Mouse (Mus musculus) MEL (cell line): ENCODE results near the gene Aip. TPM values are rescaled to one million over a fixed set of nuclear protein-coding genes. Genes with fewer than 3 reads are reported as not detected.

ENCODE experiments used
- DNase-seq: peaks from one replicate; pipeline ENCODE4 v3.0.0; 2011; ENCODE audit warnings: low read depth, low spot score
- H3K27ac ChIP-seq: 2 replicates; pipeline ENCODE4 v1.5.1; 2012; ENCODE audit warnings: low read depth, mild to moderate bottlenecking, control low read depth, low read length, moderate library complexity; ENCODE audit not compliant: control insufficient read depth
- H3K27me3 ChIP-seq, 2 experiments: fragments of 150-350 bp in 1 of 2; sonication (generic) in 1 of 2; 2 replicates each; pipeline ENCODE4 v1.6.1; 2012; ENCODE audit warnings: low read length in 2 of 2, mild to moderate bottlenecking in 2 of 2, improper control_type of control experiment in 1 of 2, moderate library complexity in 1 of 2; ENCODE audit not compliant: insufficient read depth in 2 of 2, control insufficient read depth in 1 of 2
- H3K36me3 ChIP-seq, 2 experiments: 2 replicates each; pipeline ENCODE4 v1.6.1; 2012 to 2014; ENCODE audit warnings: low read length in 2 of 2, improper control_type of control experiment in 1 of 2, inconsistent platforms in 1 of 2, mild to moderate bottlenecking in 1 of 2; ENCODE audit not compliant: insufficient read depth in 2 of 2, control insufficient read depth in 1 of 2
- H3K4me1 ChIP-seq, 2 experiments: fragments of 150-350 bp in 1 of 2; sonication (generic) in 1 of 2; 2 replicates each; pipeline ENCODE4 v1.6.1; 2012; ENCODE audit warnings: low read length in 2 of 2, improper control_type of control experiment in 1 of 2, mild to moderate bottlenecking in 1 of 2; ENCODE audit not compliant: insufficient read depth in 2 of 2, control insufficient read depth in 1 of 2
- H3K4me3 ChIP-seq, 2 experiments: fragments of 150-350 bp in 1 of 2; sonication (generic) in 1 of 2; 2 replicates each; pipeline ENCODE4 v1.5.1; 2012; ENCODE audit warnings: low read depth in 2 of 2, low read length in 2 of 2, mild to moderate bottlenecking in 2 of 2, moderate library complexity in 2 of 2, control low read depth in 1 of 2, improper control_type of control experiment in 1 of 2; ENCODE audit not compliant: control insufficient read depth in 1 of 2, insufficient read depth in 1 of 2
- H3K79me2 ChIP-seq: 2 replicates; pipeline ENCODE4 v1.6.1; 2012; ENCODE audit warnings: mild to moderate bottlenecking, low read length, moderate library complexity; ENCODE audit not compliant: control insufficient read depth, poor library complexity, insufficient read depth
- H3K9ac ChIP-seq: 2 replicates; pipeline ENCODE4 v1.6.1; 2012; ENCODE audit warnings: low read depth, mild to moderate bottlenecking, control low read depth, low read length, moderate library complexity; ENCODE audit not compliant: control insufficient read depth, poor library complexity, severe bottlenecking
- H3K9me3 ChIP-seq: fragments of 150-350 bp; sonication (generic); replicated peaks from 2 replicates; pipeline ENCODE4 v1.6.1; 2012; ENCODE audit warnings: mild to moderate bottlenecking, low read length, improper control_type of control experiment, moderate library complexity; ENCODE audit not compliant: insufficient read depth
- E2F4 ChIP-seq: IDR thresholded peaks from 2 replicates; pipeline ENCODE4 v1.6.1; 2011; ENCODE audit warnings: low read depth, low read length, improper control_type of control experiment, borderline replicate concordance
- GABPA ChIP-seq: IDR thresholded peaks from 2 replicates; pipeline ENCODE4 v1.6.1; 2012; ENCODE audit warnings: low read depth, mild to moderate bottlenecking, inconsistent platforms, low read length, improper control_type of control experiment, moderate library complexity
- GATA1 ChIP-seq: IDR thresholded peaks from 2 replicates; pipeline ENCODE4 v1.6.1; 2011; ENCODE audit warnings: low read depth, low read length, improper control_type of control experiment
- HCFC1 ChIP-seq: IDR thresholded peaks from 2 replicates; pipeline ENCODE4 v1.6.1; 2012; ENCODE audit warnings: low read depth, mild to moderate bottlenecking, inconsistent platforms, low read length, improper control_type of control experiment, moderate library complexity
- JUND ChIP-seq: IDR thresholded peaks from 2 replicates; pipeline ENCODE4 v1.6.1; 2011; ENCODE audit warnings: low read depth, mild to moderate bottlenecking, improper control_type of control experiment, low read length
- MAFK ChIP-seq: IDR thresholded peaks from 2 replicates; pipeline ENCODE4 v1.6.1; 2011; ENCODE audit warnings: low read depth, mild to moderate bottlenecking, low read length, improper control_type of control experiment, borderline replicate concordance
- MAX ChIP-seq: IDR thresholded peaks from 2 replicates; pipeline ENCODE4 v1.6.1; 2011; ENCODE audit warnings: low read length, improper control_type of control experiment
- MEF2A ChIP-seq: IDR thresholded peaks from 2 replicates; pipeline ENCODE4 v1.6.1; 2014; ENCODE audit warnings: low read depth, mild to moderate bottlenecking, inconsistent platforms, low read length, improper control_type of control experiment; ENCODE audit not compliant: poor library complexity, insufficient replicate concordance, severe bottlenecking; ENCODE audit errors: extremely low read depth
- MYB ChIP-seq: IDR thresholded peaks from 2 replicates; pipeline ENCODE4 v1.6.1; 2011; ENCODE audit warnings: mild to moderate bottlenecking, low read depth, low read length, improper control_type of control experiment
- MYC ChIP-seq: IDR thresholded peaks from 2 replicates; pipeline ENCODE4 v1.6.1; 2011; ENCODE audit warnings: low read depth, mild to moderate bottlenecking, low read length, improper control_type of control experiment, moderate library complexity
- POLR2AphosphoS2 ChIP-seq: IDR thresholded peaks from 2 replicates; pipeline ENCODE4 v1.6.1; 2011; ENCODE audit warnings: low read length, improper control_type of control experiment
- POLR2AphosphoS5 ChIP-seq: IDR thresholded peaks from 2 replicates; pipeline ENCODE4 v1.6.1; 2012; ENCODE audit warnings: low read depth, borderline replicate concordance, mild to moderate bottlenecking, inconsistent platforms, low read length, moderate library complexity, mixed read lengths
- RCOR1 ChIP-seq: IDR thresholded peaks from 2 replicates; pipeline ENCODE4 v1.6.1; 2012; ENCODE audit warnings: low read depth, mild to moderate bottlenecking, inconsistent platforms, low read length, improper control_type of control experiment
- SMC3 ChIP-seq: IDR thresholded peaks from 2 replicates; pipeline ENCODE4 v1.6.1; 2011; ENCODE audit warnings: low read depth, low read length, improper control_type of control experiment
- TCF12 ChIP-seq: IDR thresholded peaks from 2 replicates; pipeline ENCODE4 v1.6.1; 2014; ENCODE audit warnings: low read depth, mild to moderate bottlenecking, inconsistent platforms, low read length, improper control_type of control experiment, moderate library complexity
- UBTF ChIP-seq: IDR thresholded peaks from 2 replicates; pipeline ENCODE4 v1.6.1; 2012; ENCODE audit warnings: low read depth, mild to moderate bottlenecking, inconsistent platforms, low read length, improper control_type of control experiment, moderate library complexity, borderline replicate concordance; ENCODE audit not compliant: insufficient read depth
- USF1 ChIP-seq: IDR thresholded peaks from 2 replicates; pipeline ENCODE4 v1.6.1; 2014; ENCODE audit warnings: low read depth, mild to moderate bottlenecking, inconsistent platforms, low read length, improper control_type of control experiment, moderate library complexity
- USF2 ChIP-seq, 2 experiments: IDR thresholded peaks; 2 replicates each; pipeline ENCODE4 v1.6.1; 2011 to 2012; ENCODE audit warnings: improper control_type of control experiment in 2 of 2, low read length in 2 of 2, borderline replicate concordance in 1 of 2, inconsistent platforms in 1 of 2, low read depth in 1 of 2, mild to moderate bottlenecking in 1 of 2; ENCODE audit not compliant: insufficient read depth in 1 of 2
- ZMIZ1 ChIP-seq: IDR thresholded peaks from 2 replicates; pipeline ENCODE4 v1.6.1; 2012; ENCODE audit warnings: low read depth, mild to moderate bottlenecking, inconsistent platforms, low read length, improper control_type of control experiment, moderate library complexity
- ZNF384 ChIP-seq: IDR thresholded peaks from 2 replicates; pipeline ENCODE4 v1.6.1; 2012; ENCODE audit warnings: low read depth, mild to moderate bottlenecking, inconsistent platforms, low read length, improper control_type of control experiment
- polyA plus RNA-seq, 2 experiments: library from polyadenylated mRNA; stranded (reverse) in 1 of 2; unstranded in 1 of 2; fragments of >175 nt in 1 of 2; fragments of >200 nt in 1 of 2; gene quantifications; 2 replicates each; pipeline versions ENCODE4 v1.2.1 to v1.2.4; 2012; ENCODE audit warnings: low replicate concordance in 2 of 2, low read depth in 1 of 2; ENCODE audit not compliant: insufficient read length in 2 of 2, insufficient read depth in 1 of 2, missing spikeins in 1 of 2
- total RNA-seq: library from RNA; depleted of rRNA; stranded (reverse); fragments of 300-350 nt; gene quantifications from 2 replicates; pipeline ENCODE4 v1.2.3, GENCODE M21; 2012

Gene Aip
- total and polyA plus RNA-seq, 3 experiments = 37.8 to 101 TPM; not detected in 1

DNA sequence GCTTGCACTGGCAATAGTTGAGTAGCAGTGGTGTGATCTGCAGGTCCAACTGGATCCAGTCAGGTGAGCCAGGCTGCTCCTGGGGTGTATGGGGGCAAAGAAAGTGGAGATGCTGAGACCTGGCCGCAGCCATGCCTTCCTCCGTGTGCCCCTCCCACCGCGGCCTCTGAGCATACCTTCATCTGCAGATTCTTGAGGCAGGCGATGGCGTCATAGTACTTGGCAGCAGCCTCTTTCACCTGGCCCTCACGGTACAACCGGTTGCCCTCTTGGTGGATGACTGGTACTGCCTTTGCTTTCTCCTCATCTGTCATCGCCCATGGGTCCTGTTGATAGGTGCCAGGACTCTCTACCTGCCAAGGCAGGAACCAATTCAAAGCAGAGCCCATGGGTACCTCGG is 10.5 kb downstream of the Aip start:
- Histone ChIP-seq H3K36me3 (peaks cover 2 to 23% of the 10 kb centered on the region in 2 experiments; a peak in 3 of 4 replicates), H3K9ac (no peak overlapping the region), H3K27me3 (no peaks in the 10 kb centered on the region), H3K4me3 (no peak overlapping the region), H3K4me1 (peaks cover 16 to 25% of the 10 kb centered on the region in 2 experiments), H3K79me2 (peaks cover 2% of the 10 kb centered on the region; the same call in 1 of the 2 replicates), H3K27ac (no peak overlapping the region), H3K9me3 (no peaks in the 10 kb centered on the region)
- TF ChIP-seq MEF2A (no peak), UBTF (no peak), MYC (no peak), JUND (no peak), RCOR1 (no peak), MAX (no peak)
- no peak for DNase-seq

- H3K4me1 ChIP-seq = peaks cover 13 to 20% of the 10 kb centered on the region in 2 experiments
- H3K9me3 ChIP-seq = no peaks in the 10 kb centered on the region
- H3K9ac ChIP-seq = no peak overlapping the region
- TF ChIP-seq MYB (no peak), TCF12 (no peak), GABPA (no peak), ZMIZ1 (no peak), GATA1 (no peak), POLR2AphosphoS2 (no peak), POLR2AphosphoS5 (no peak), RCOR1 (no peak), ZNF384 (no peak), USF2 (IDR thresholded peaks at IDR 0.05; ENCODE audit: borderline replicate concordance in 1 of 2, insufficient read depth in 1 of 2, low read depth in 1 of 2, low read length in 2 of 2) (no peak), USF1 (no peak), SMC3 (no peak), E2F4 (no peak), MAFK (no peak), HCFC1 (no peak)
- TF ChIP-seq, all 39 proteins: peak for 0
- peaks cover 2 to 17% of the 10 kb centered on the region in 2 experiments; a peak in 3 of 4 replicates for H3K36me3 ChIP-seq
- no peaks in the 10 kb centered on the region for H3K27me3 ChIP-seq
- no peak overlapping the region for H3K4me3 ChIP-seq
- no peak overlapping the region for H3K27ac ChIP-seq
- peaks cover 2% of the 10 kb centered on the region; the same call in 1 of the 2 replicates for H3K79me2 ChIP-seq
- DNase-seq = no peak
These were observed 11.1 kb downstream of the Aip start for GRCm38 (mm10) chr19:4114551-4114950.
